Mouse (Mus musculus) intestine, embryonic 16.5 days (tissue): ENCODE data around the gene Ier3. TPM values are rescaled to one million over a fixed set of nuclear protein-coding genes. Genes with fewer than 3 reads are reported as not detected.

Source experiments
- ATAC-seq: fragments of 200-750 bp; cut with Nextera tagmentation; 2 replicates; pipeline ENCODE4 v1.8.0; 2017; ENCODE audit warnings: moderate TSS enrichment, moderate library complexity
- H3K27ac ChIP-seq: fragments of 300-500 bp; sonication (generic); 2 replicates; pipeline ENCODE4 v1.5.1; 2014; ENCODE audit warnings: mild to moderate bottlenecking, low read length
- H3K27me3 ChIP-seq: fragments of 300-500 bp; sonication (generic); replicated peaks from 2 replicates; pipeline ENCODE4 v1.6.1; 2014; ENCODE audit warnings: low read length, control low read depth, mixed read lengths; ENCODE audit not compliant: control insufficient read depth, insufficient read depth
- H3K36me3 ChIP-seq: fragments of 300-500 bp; sonication (generic); 2 replicates; pipeline ENCODE4 v1.6.1; 2014; ENCODE audit warnings: low read length, control low read depth; ENCODE audit not compliant: control insufficient read depth, insufficient read depth
- H3K4me1 ChIP-seq: fragments of 300-500 bp; sonication (generic); 2 replicates; pipeline ENCODE4 v1.6.1; 2014; ENCODE audit warnings: low read length, control low read depth, mixed read lengths; ENCODE audit not compliant: control insufficient read depth, insufficient read depth
- H3K4me2 ChIP-seq: fragments of 300-500 bp; sonication (generic); 2 replicates; pipeline ENCODE4 v1.6.1; 2014; ENCODE audit warnings: low read depth, low read length, control low read depth
- H3K4me3 ChIP-seq: fragments of 300-500 bp; sonication (generic); 2 replicates; pipeline ENCODE4 v1.5.1; 2014; ENCODE audit warnings: mild to moderate bottlenecking, low read length
- H3K9ac ChIP-seq: fragments of 300-500 bp; sonication (generic); 2 replicates; pipeline ENCODE4 v1.6.1; 2014; ENCODE audit warnings: low read depth, low read length
- H3K9me3 ChIP-seq: fragments of 300-500 bp; sonication (generic); 2 replicates; pipeline ENCODE4 v1.6.1; 2016; ENCODE audit warnings: low read length, control low read depth; ENCODE audit not compliant: control insufficient read depth
- WGBS: fragments of 180-500 bp; shearing (Covaris S2); extraction: QIAGEN DNeasy Blood & Tissue Kit; methylation state at CpG from one replicate; pipeline ENCODE4 v1.1.7; 2014; 5-methylcytosine and 5-hydroxymethylcytosine counted together
- polyA plus RNA-seq: library from polyadenylated mRNA; unstranded; fragments of >200 nt; fragmentation: Nextera tagmentation; extraction: Ambion mirVana; gene quantifications from 2 replicates; pipeline ENCODE4 v1.2.1, GENCODE M21; 2015

The Ier3 gene
- polyA plus RNA-seq, 1 experiment from 2014 or later, result 16.0 TPM

GRCm38 (mm10) chr17:35785140-35785539 lies 36.3 kb upstream of the Ier3 start:
- no peak for ATAC-seq
- no peak overlapping the region for H3K4me2 ChIP-seq
- H3K27me3 ChIP-seq, result no peaks in the 10 kb centered on the region
- H3K9me3 ChIP-seq, result no peaks in the 10 kb centered on the region
- WGBS, result 81% methylated on average over 4 of the region's 4 CpGs
- H3K27ac ChIP-seq, result no peak overlapping the region
- no peak overlapping the region for H3K4me3 ChIP-seq
- no peak overlapping the region for H3K9ac ChIP-seq
- no peaks in the 10 kb centered on the region for H3K36me3 ChIP-seq
- no peaks in the 10 kb centered on the region for H3K4me1 ChIP-seq

- H3K27ac ChIP-seq, result no peak overlapping the region
- H3K9ac ChIP-seq, result no peak overlapping the region
- no peak for ATAC-seq
- H3K36me3 ChIP-seq, result no peaks in the 10 kb centered on the region
- no peak overlapping the region for H3K4me2 ChIP-seq
- no peak overlapping the region for H3K4me3 ChIP-seq
- no peaks in the 10 kb centered on the region for H3K4me1 ChIP-seq
- H3K9me3 ChIP-seq, result no peaks in the 10 kb centered on the region
- no peaks in the 10 kb centered on the region for H3K27me3 ChIP-seq
Measured at GRCm38 (mm10) chr17:35787493-35787892, 34.0 kb upstream of the Ier3 start.

- Histone ChIP-seq H3K4me2 (no peak overlapping the region), H3K27me3 (no peaks in the 10 kb centered on the region), H3K9ac (no peak overlapping the region), H3K4me3 (no peak overlapping the region), H3K4me1 (no peaks in the 10 kb centered on the region), H3K9me3 (no peaks in the 10 kb centered on the region), H3K27ac (no peak overlapping the region), H3K36me3 (no peaks in the 10 kb centered on the region)
- 77% methylated on average over 3 of the region's 3 CpGs for WGBS
- ATAC-seq, result no peak
Measured at GRCm38 (mm10) chr17:35788025-35788424, 33.5 kb upstream of the Ier3 start.

GRCm38 (mm10) chr17:35790933-35791332 lies 30.6 kb upstream of the Ier3 start:
- no peak overlapping the region for H3K27ac ChIP-seq
- ATAC-seq, result no peak
- H3K27me3 ChIP-seq, result no peaks in the 10 kb centered on the region
- 88% methylated on average over 4 of the region's 4 CpGs for WGBS
- H3K4me1 ChIP-seq, result no peaks in the 10 kb centered on the region
- no peaks in the 10 kb centered on the region for H3K9me3 ChIP-seq
- H3K9ac ChIP-seq, result no peak overlapping the region
- no peaks in the 10 kb centered on the region for H3K36me3 ChIP-seq
- H3K4me2 ChIP-seq, result no peak overlapping the region
- H3K4me3 ChIP-seq, result no peak overlapping the region

- H3K4me3 ChIP-seq, result no peak overlapping the region
- H3K4me2 ChIP-seq, result no peak overlapping the region
- no peaks in the 10 kb centered on the region for H3K4me1 ChIP-seq
- H3K36me3 ChIP-seq, result no peaks in the 10 kb centered on the region
- ATAC-seq, result no peak
- H3K27me3 ChIP-seq, result no peaks in the 10 kb centered on the region
- no peaks in the 10 kb centered on the region for H3K9me3 ChIP-seq
- H3K27ac ChIP-seq, result no peak overlapping the region
- no peak overlapping the region for H3K9ac ChIP-seq
- WGBS, result 79% methylated on average over 2 of the region's 2 CpGs
Measured at GRCm38 (mm10) chr17:35792837-35793236, 28.6 kb upstream of the Ier3 start.

- no peaks in the 10 kb centered on the region for H3K36me3 ChIP-seq
- WGBS, result 46% methylated on average over 2 of the region's 2 CpGs
- H3K4me1 ChIP-seq, result no peaks in the 10 kb centered on the region
- no peak overlapping the region for H3K27ac ChIP-seq
- H3K4me2 ChIP-seq, result no peak overlapping the region
- no peaks in the 10 kb centered on the region for H3K27me3 ChIP-seq
- H3K9me3 ChIP-seq, result no peaks in the 10 kb centered on the region
- H3K9ac ChIP-seq, result no peak overlapping the region
- no peak overlapping the region for H3K4me3 ChIP-seq
- no peak for ATAC-seq
Measured at GRCm38 (mm10) chr17:35795099-35795498, 26.4 kb upstream of the Ier3 start.

- 62% methylated on average over 6 of the region's 6 CpGs for WGBS
- no peaks in the 10 kb centered on the region for H3K27me3 ChIP-seq
- H3K27ac ChIP-seq, result no peak overlapping the region
- H3K4me1 ChIP-seq, result no peaks in the 10 kb centered on the region
- H3K9ac ChIP-seq, result no peak overlapping the region
- H3K4me3 ChIP-seq, result no peak overlapping the region
- no peak overlapping the region for H3K4me2 ChIP-seq
- no peak for ATAC-seq
- H3K9me3 ChIP-seq, result no peaks in the 10 kb centered on the region
- no peaks in the 10 kb centered on the region for H3K36me3 ChIP-seq
Measured at GRCm38 (mm10) chr17:35795656-35796055, 25.8 kb upstream of the Ier3 start.

GRCm38 (mm10) chr17:35796835-35797234 lies 24.6 kb upstream of the Ier3 start:
- 75% methylated on average over 5 of the region's 5 CpGs for WGBS
- Histone ChIP-seq H3K4me2 (no peak overlapping the region), H3K27ac (no peak overlapping the region), H3K9me3 (no peaks in the 10 kb centered on the region), H3K4me3 (no peak overlapping the region), H3K9ac (no peak overlapping the region), H3K4me1 (no peaks in the 10 kb centered on the region), H3K36me3 (no peaks in the 10 kb centered on the region), H3K27me3 (no peaks in the 10 kb centered on the region)
- ATAC-seq, result no peak

- H3K4me2 ChIP-seq, result no peak overlapping the region
- no peak for ATAC-seq
- no peak overlapping the region for H3K27ac ChIP-seq
- H3K4me3 ChIP-seq, result no peak overlapping the region
- no peaks in the 10 kb centered on the region for H3K27me3 ChIP-seq
- 63% methylated on average over 2 of the region's 2 CpGs for WGBS
- no peak overlapping the region for H3K9ac ChIP-seq
- H3K9me3 ChIP-seq, result no peaks in the 10 kb centered on the region
- H3K36me3 ChIP-seq, result no peaks in the 10 kb centered on the region
- peaks cover 7% of the 10 kb centered on the region; the same call in 1 of the 2 replicates for H3K4me1 ChIP-seq
Measured at GRCm38 (mm10) chr17:35800905-35801304, 20.6 kb upstream of the Ier3 start.

- H3K27ac ChIP-seq, result no peak overlapping the region
- no peak overlapping the region for H3K4me3 ChIP-seq
- H3K27me3 ChIP-seq, result no peaks in the 10 kb centered on the region
- H3K4me1 ChIP-seq, result peaks cover 7% of the 10 kb centered on the region; the same call in 1 of the 2 replicates
- no peak overlapping the region for H3K4me2 ChIP-seq
- H3K9ac ChIP-seq, result no peak overlapping the region
- ATAC-seq, result no peak
- WGBS, result 37% methylated on average over 6 of the region's 6 CpGs
- H3K36me3 ChIP-seq, result no peaks in the 10 kb centered on the region
- H3K9me3 ChIP-seq, result no peaks in the 10 kb centered on the region
Measured at GRCm38 (mm10) chr17:35803020-35803419, 18.5 kb upstream of the Ier3 start.
